Mouse (Mus musculus) small intestine, adult 2 months (tissue): Measurements from ENCODE around the gene Cnn1. TPM values are rescaled to one million over a fixed set of nuclear protein-coding genes. Genes with fewer than 3 reads are reported as not detected.

Experiments used
- H3K27ac ChIP-seq: fragments of 200-500 bp; 2 replicates; pipeline ENCODE4 v1.5.1; 2012; ENCODE audit warnings: low read depth, low read length, control low read depth, inconsistent platforms; ENCODE audit not compliant: insufficient read depth
- H3K27me3 ChIP-seq: fragments of 200-500 bp; 2 replicates; pipeline ENCODE4 v1.6.1; 2012; ENCODE audit warnings: mild to moderate bottlenecking, moderate library complexity, low read length, inconsistent platforms; ENCODE audit not compliant: control insufficient read depth, insufficient read depth
- H3K36me3 ChIP-seq: fragments of 200-500 bp; 2 replicates; pipeline ENCODE4 v1.6.1; 2012; ENCODE audit warnings: mild to moderate bottlenecking, low read length, control low read depth, inconsistent platforms; ENCODE audit not compliant: control insufficient read depth, insufficient read depth
- H3K4me1 ChIP-seq: fragments of 200-500 bp; 2 replicates; pipeline ENCODE4 v1.6.1; 2012; ENCODE audit warnings: low read length, inconsistent platforms, mixed read lengths; ENCODE audit not compliant: control insufficient read depth, insufficient read depth, insufficient read length
- H3K4me3 ChIP-seq: fragments of 200-500 bp; 2 replicates; pipeline ENCODE4 v1.5.1; 2012; ENCODE audit warnings: low read depth, mild to moderate bottlenecking, control low read depth, inconsistent platforms, low read length, moderate library complexity
- CTCF ChIP-seq: fragments of 200-500 bp; IDR thresholded peaks from 2 replicates; pipeline ENCODE4 v1.5.1; 2012; ENCODE audit warnings: low read depth, mild to moderate bottlenecking, control low read depth, inconsistent platforms, low read length, moderate library complexity, mixed read lengths; ENCODE audit not compliant: insufficient replicate concordance, insufficient read length; ENCODE audit errors: extremely low read depth
- POLR2A ChIP-seq: fragments of 200-500 bp; IDR thresholded peaks from 2 replicates; pipeline ENCODE4 v1.6.1; 2012; ENCODE audit warnings: low read depth, mild to moderate bottlenecking, control low read depth, inconsistent platforms, low read length, moderate library complexity
- WGBS: fragments of 180-500 bp; shearing (Covaris S2); methylation state at CpG from one replicate; pipeline ENCODE4 v1.1.7; 2018; 5-methylcytosine and 5-hydroxymethylcytosine counted together
- polyA plus RNA-seq: library from polyadenylated mRNA; depleted of rRNA; stranded (reverse); fragments of >200 nt; gene quantifications from 2 replicates; pipeline ENCODE4 v1.2.3, GENCODE M21; 2012

Cnn1 gene
- polyA plus RNA-seq, 1 experiment, result 166 TPM

GRCm38 (mm10) chr9:22054411-22055076 lies 44.5 kb upstream of the Cnn1 start:
- Histone ChIP-seq H3K4me1 (peaks cover 27% of the 10 kb centered on the region), H3K36me3 (peaks cover 7% of the 10 kb centered on the region; the same call in 1 of the 2 replicates), H3K4me3 (peak overlapping the region; percentile 2; the same call in 1 of the 2 replicates), H3K27ac (no peak overlapping the region), H3K27me3 (peaks cover 36% of the 10 kb centered on the region)
- 2% methylated on average over 32 of the region's 32 CpGs for WGBS
- TF ChIP-seq CTCF, result peak; percentile 63; the same call in 1 of the 2 replicates
- TF ChIP-seq POLR2A, result no peak

- Histone ChIP-seq H3K27me3 (peaks cover 26% of the 10 kb centered on the region), H3K27ac (no peak overlapping the region), H3K4me1 (peaks cover 21% of the 10 kb centered on the region), H3K4me3 (0 out of 2 replicates have a peak overlapping the region, but pooled peaks have one; percentile 3), H3K36me3 (peaks cover 7% of the 10 kb centered on the region; the same call in 1 of the 2 replicates)
- WGBS, result 19% methylated on average over 29 of the region's 29 CpGs
- TF ChIP-seq CTCF (no peak), POLR2A (no peak)
These were observed 43.3 kb upstream of the Cnn1 start for GRCm38 (mm10) chr9:22055713-22056112.

GRCm38 (mm10) chr9:22056303-22056910 lies 42.6 kb upstream of the Cnn1 start:
- H3K27me3 ChIP-seq, result peaks cover 20% of the 10 kb centered on the region
- 42% methylated on average over 9 of the region's 9 CpGs for whole genome bisulfite sequencing
- peaks cover 7% of the 10 kb centered on the region; the same call in 1 of the 2 replicates for H3K36me3 ChIP-seq
- H3K4me3 ChIP-seq, result no peak overlapping the region
- no peak overlapping the region for H3K27ac ChIP-seq
- TF ChIP-seq POLR2A, result no peak
- no peak for TF ChIP-seq CTCF
- H3K4me1 ChIP-seq, result peaks cover 15% of the 10 kb centered on the region

- no peak overlapping the region for H3K27ac ChIP-seq
- H3K4me3 ChIP-seq, result no peak overlapping the region
- WGBS, result 95% methylated on average over 9 of the region's 9 CpGs
- TF ChIP-seq POLR2A, result no peak
- TF ChIP-seq CTCF, result no peak
- peaks cover 7% of the 10 kb centered on the region; the same call in 1 of the 2 replicates for H3K36me3 ChIP-seq
- H3K27me3 ChIP-seq, result peaks cover 13% of the 10 kb centered on the region
- H3K4me1 ChIP-seq, result peaks cover 15% of the 10 kb centered on the region
These were observed 41.9 kb upstream of the Cnn1 start for GRCm38 (mm10) chr9:22057031-22057517.

- Histone ChIP-seq H3K27ac (no peak overlapping the region), H3K36me3 (peaks cover 7% of the 10 kb centered on the region; the same call in 1 of the 2 replicates), H3K27me3 (peaks cover 9% of the 10 kb centered on the region), H3K4me1 (peaks cover 15% of the 10 kb centered on the region), H3K4me3 (no peak overlapping the region)
- WGBS, result 93% methylated on average over 9 of the region's 9 CpGs
- TF ChIP-seq POLR2A, result no peak
- no peak for TF ChIP-seq CTCF
These were observed 41.0 kb upstream of the Cnn1 start for GRCm38 (mm10) chr9:22058011-22058424.

GRCm38 (mm10) chr9:22061339-22061738 lies 37.7 kb upstream of the Cnn1 start:
- Histone ChIP-seq H3K27me3 (no peaks in the 10 kb centered on the region), H3K36me3 (peaks cover 11% of the 10 kb centered on the region; the same call in 1 of the 2 replicates), H3K4me3 (no peak overlapping the region), H3K27ac (no peak overlapping the region), H3K4me1 (no peaks in the 10 kb centered on the region)
- 63% methylated on average over 2 of the region's 2 CpGs for WGBS
- no peak for TF ChIP-seq CTCF
- TF ChIP-seq POLR2A, result no peak

GRCm38 (mm10) chr9:22064341-22064740 lies 34.7 kb upstream of the Cnn1 start:
- Histone ChIP-seq H3K4me3 (no peak overlapping the region), H3K36me3 (peaks cover 4% of the 10 kb centered on the region; the same call in 1 of the 2 replicates), H3K27ac (no peak overlapping the region), H3K27me3 (no peaks in the 10 kb centered on the region), H3K4me1 (no peaks in the 10 kb centered on the region)
- WGBS, result 39% methylated on average over 3 of the region's 3 CpGs
- no peak for TF ChIP-seq POLR2A
